Mouse (Mus musculus) embryonic fibroblast, embryonic 13.5 days (primary cell): ENCODE results near the gene Sim1.

ENCODE experiments used
- CTCF ChIP-seq: IDR thresholded peaks from 2 replicates; pipeline ENCODE4 v1.5.1; 2011; ENCODE audit warnings: mild to moderate bottlenecking, control low read depth, low read length, moderate library complexity, borderline replicate concordance; ENCODE audit not compliant: insufficient read depth
- POLR2A ChIP-seq: IDR thresholded peaks from 2 replicates; pipeline ENCODE4 v1.6.1; 2011; ENCODE audit warnings: low read depth, mild to moderate bottlenecking, control low read depth, low read length, moderate library complexity

DNA sequence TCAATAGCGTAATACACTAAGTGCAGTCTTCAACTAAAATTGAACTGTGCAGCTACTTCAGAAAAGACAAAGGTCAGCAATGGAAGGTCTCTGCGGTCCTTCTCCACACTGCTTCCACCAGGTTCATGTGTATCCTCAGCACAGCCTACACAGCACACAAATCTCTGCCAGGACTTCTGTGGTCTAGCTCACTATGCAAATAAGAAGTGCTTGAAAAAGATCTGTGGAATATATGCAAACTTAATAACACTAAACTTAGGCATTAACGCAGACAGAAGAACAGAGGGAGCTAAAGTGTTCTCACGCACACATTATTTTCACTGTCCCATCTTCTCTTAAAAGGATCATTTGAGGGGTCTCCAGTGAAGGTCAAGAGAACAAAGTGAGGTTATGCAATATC, 26.4 kb upstream of the Sim1 start:
- TF ChIP-seq POLR2A (no peak), CTCF (no peak)
